Mouse (Mus musculus) thymus, adult 18-20 months (tissue): ENCODE results near the gene Ttc28.

Experiments
- DNase-seq, 2 experiments: peaks; one replicate each; pipeline ENCODE4 v3.0.0; 2022; ENCODE audit warnings: mixed read lengths in 2 of 2

Gene Ttc28

GRCm38 (mm10) chr5:111138927-111139565, 259.4 kb downstream of the Ttc28 start:
- no peak for DNase-seq

GRCm38 (mm10) chr5:111139622-111140021, 260.0 kb downstream of the Ttc28 start:
- no peak for DNase-seq

- DNase-seq: no peak
These were observed 261.7 kb downstream of the Ttc28 start for GRCm38 (mm10) chr5:111141139-111141885.

- no peak for DNase-seq
These were observed 263.2 kb downstream of the Ttc28 start for GRCm38 (mm10) chr5:111142837-111143236.

- DNase-seq: no peak
These were observed 264.8 kb downstream of the Ttc28 start for GRCm38 (mm10) chr5:111144411-111144810.

- DNase-seq: no peak
These were observed 271.0 kb downstream of the Ttc28 start for GRCm38 (mm10) chr5:111150581-111150980.

- no peak for DNase-seq
These were observed 272.5 kb downstream of the Ttc28 start for GRCm38 (mm10) chr5:111151882-111152759.

- DNase-seq: no peak
These were observed 275.0 kb downstream of the Ttc28 start for GRCm38 (mm10) chr5:111154586-111154985.

GRCm38 (mm10) chr5:111155271-111155670, 275.7 kb downstream of the Ttc28 start:
- DNase-seq: no peak

- no peak for DNase-seq
These were observed 276.3 kb downstream of the Ttc28 start for GRCm38 (mm10) chr5:111155928-111156327.

- no peak for DNase-seq
These were observed 278.7 kb downstream of the Ttc28 start for GRCm38 (mm10) chr5:111158266-111158665.

- peak in 1 of 2 experiments; percentile 31 for DNase-seq
These were observed 280.2 kb downstream of the Ttc28 start for GRCm38 (mm10) chr5:111159628-111160321.

- DNase-seq: no peak
These were observed 281.7 kb downstream of the Ttc28 start for GRCm38 (mm10) chr5:111161146-111161930.

- no peak for DNase-seq
These were observed 283.3 kb downstream of the Ttc28 start for GRCm38 (mm10) chr5:111162857-111163256.

- DNase-seq: no peak
These were observed 283.8 kb downstream of the Ttc28 start for GRCm38 (mm10) chr5:111163377-111163776.

GRCm38 (mm10) chr5:111164348-111164920, 284.8 kb downstream of the Ttc28 start:
- DNase-seq: no peak

- DNase-seq: no peak
These were observed 290.8 kb downstream of the Ttc28 start for GRCm38 (mm10) chr5:111170383-111170782.

GRCm38 (mm10) chr5:111175410-111175809, 295.8 kb downstream of the Ttc28 start:
- no peak for DNase-seq

- DNase-seq: no peak
These were observed 296.2 kb downstream of the Ttc28 start for GRCm38 (mm10) chr5:111175842-111176241.

GRCm38 (mm10) chr5:111176441-111176840, 296.8 kb downstream of the Ttc28 start:
- peak in 1 of 2 experiments; percentile 25 for DNase-seq

GRCm38 (mm10) chr5:111178324-111179076, 298.9 kb downstream of the Ttc28 start:
- DNase-seq: peak; percentile 66 to 73
